Mouse (Mus musculus) layer of hippocampus, adult 9-11 months (tissue): Measurements from ENCODE around the gene Prkacb.

Experiments used
- DNase-seq: peaks from one replicate; pipeline ENCODE4 v3.0.0; 2022

The Prkacb gene

GRCm38 (mm10) chr3:146812901-146813393 is at the start of gene Prkacb:
Prkacb (minus strand) TSS chr3:146812990.
- peak; percentile 89 for DNase-seq

- DNase-seq = no peak
These were observed 47.5 kb upstream of the Prkacb start for GRCm38 (mm10) chr3:146860308-146860707.

- DNase-seq = no peak
These were observed 44.6 kb upstream of the Prkacb start for GRCm38 (mm10) chr3:146857373-146857772.

GRCm38 (mm10) chr3:146854473-146855087 is 41.8 kb upstream of the Prkacb start:
- no peak for DNase-seq

- DNase-seq = peak; percentile 85
These were observed 39.4 kb upstream of the Prkacb start, which contains the start of gene Ttll7 for GRCm38 (mm10) chr3:146851966-146852891. Ttll7 (plus strand) TSS chr3:146852367.

- no peak for DNase-seq
These were observed 36.6 kb upstream of the Prkacb start for GRCm38 (mm10) chr3:146849360-146849759.

- DNase-seq = no peak
These were observed 35.3 kb upstream of the Prkacb start for GRCm38 (mm10) chr3:146848112-146848511.

GRCm38 (mm10) chr3:146846237-146846636 is 33.4 kb upstream of the Prkacb start:
- no peak for DNase-seq

GRCm38 (mm10) chr3:146843470-146843869 is 30.7 kb upstream of the Prkacb start:
- DNase-seq = no peak

GRCm38 (mm10) chr3:146842766-146843165 is 30.0 kb upstream of the Prkacb start:
- no peak for DNase-seq

GRCm38 (mm10) chr3:146820718-146821117 is 7.9 kb upstream of the Prkacb start:
- DNase-seq = no peak

- no peak for DNase-seq
These were observed 834 bp upstream of the Prkacb start for GRCm38 (mm10) chr3:146813624-146814023.

- no peak for DNase-seq
These were observed 530 bp downstream of the Prkacb start for GRCm38 (mm10) chr3:146812041-146812878.

GRCm38 (mm10) chr3:146793554-146794257 is 19.1 kb downstream of the Prkacb start:
- DNase-seq = no peak

- no peak for DNase-seq
These were observed 20.5 kb downstream of the Prkacb start for GRCm38 (mm10) chr3:146792144-146792748.

GRCm38 (mm10) chr3:146784233-146784632 is 28.6 kb downstream of the Prkacb start:
- DNase-seq = no peak

GRCm38 (mm10) chr3:146783645-146784225 is 29.1 kb downstream of the Prkacb start:
- no peak for DNase-seq

GRCm38 (mm10) chr3:146782548-146782947 is 30.2 kb downstream of the Prkacb start:
- DNase-seq = no peak

GRCm38 (mm10) chr3:146781131-146781530 is 31.7 kb downstream of the Prkacb start:
- no peak for DNase-seq

- no peak for DNase-seq
These were observed 32.5 kb downstream of the Prkacb start for GRCm38 (mm10) chr3:146780241-146780640.

GRCm38 (mm10) chr3:146778913-146779312 is 33.9 kb downstream of the Prkacb start:
- DNase-seq = no peak
